Mouse (Mus musculus): ENCODE measurements around the gene Marcks. TPM values are rescaled to one million over a fixed set of nuclear protein-coding genes. Genes with fewer than 3 reads are reported as not detected.
A peak's percentile ranks its signal among the peaks of the same experiment; 100 is the strongest.

Gene Marcks
- polyA plus RNA-seq (2012; ENCODE audit: insufficient read depth, insufficient read length, low replicate concordance, missing spikeins), result 113 TPM in 1 of 2 replicates, not detected in the other

DNA sequence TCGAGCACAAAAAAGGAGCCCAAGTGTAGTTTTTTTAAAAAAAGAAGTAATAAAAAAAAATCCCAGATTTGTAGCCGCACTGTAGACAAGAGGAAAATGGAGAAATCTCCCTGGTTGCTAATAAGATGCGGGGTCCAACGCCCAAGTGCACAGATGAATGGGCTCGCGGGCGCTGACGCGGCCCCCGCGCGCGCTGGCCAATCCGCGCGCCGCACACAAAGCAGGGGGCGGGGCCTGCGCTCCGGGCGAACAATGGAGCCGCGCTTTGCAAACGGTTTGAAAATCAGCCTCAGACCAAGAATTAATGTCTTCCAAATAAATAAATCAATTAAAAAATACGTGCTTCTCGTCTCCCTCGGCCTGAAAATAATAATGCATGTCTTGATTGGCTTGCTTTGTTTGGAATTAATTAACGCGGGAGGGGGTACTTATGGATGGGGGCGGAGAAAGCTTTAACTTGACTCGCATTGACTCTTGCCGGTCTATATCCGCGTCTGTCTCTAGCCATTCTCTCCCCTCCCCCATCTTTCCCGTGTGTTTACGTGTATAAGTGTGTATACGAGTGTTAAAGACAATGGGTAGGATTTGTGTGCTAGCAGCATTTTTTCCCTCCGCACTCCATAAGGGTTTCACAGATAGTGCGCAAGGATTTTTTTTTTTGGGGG is at the start of gene Marcks:
Gene Marcks (minus strand): TSS at position 143 of the 665 bp plus-strand sequence.
- Histone ChIP-seq H3K27ac (ENCODE audit: insufficient read depth, low read depth, low read length) (peak within 1 kb of the TSS; percentile 97), H3K4me3 (ENCODE audit: insufficient read depth, low read depth, low read length) (peak within 1 kb of the TSS; percentile 79), H3K4me1 (ENCODE audit: control insufficient read depth, insufficient read depth, low read length) (no peaks in the 10 kb centered on the region)
- under 1% methylated on average over 39 of the region's 39 CpGs for WGBS
- TF ChIP-seq POLR2A (IDR thresholded peaks at IDR 0.05; ENCODE audit: insufficient read depth, low read depth, low read length) (peak; percentile 47; the same call in 1 of the 2 replicates), CTCF (IDR thresholded peaks at IDR 0.05; ENCODE audit: insufficient read depth, low read depth, low read length) (no peak)

DNA sequence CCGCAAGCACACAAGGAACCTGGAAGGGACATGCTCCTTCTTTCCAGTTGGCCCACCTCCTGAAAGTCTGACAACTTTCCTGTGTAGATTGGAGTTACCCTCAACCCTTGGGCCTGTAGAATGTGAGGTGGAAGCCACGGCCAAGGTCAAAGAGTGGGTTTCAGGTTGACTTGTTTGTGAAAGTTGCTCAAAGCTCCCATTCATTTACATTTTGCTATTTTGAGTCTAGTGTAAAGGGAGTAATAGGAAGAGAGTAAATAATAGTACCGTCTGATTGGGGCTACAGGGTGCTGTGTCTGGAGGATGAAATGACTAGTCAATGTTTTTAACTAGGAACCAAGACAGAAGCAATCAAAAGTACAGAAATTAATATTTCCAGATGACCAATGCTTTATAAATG is 38.4 kb upstream of the Marcks start:
- WGBS, result 96% methylated on average over 3 of the region's 3 CpGs

DNA sequence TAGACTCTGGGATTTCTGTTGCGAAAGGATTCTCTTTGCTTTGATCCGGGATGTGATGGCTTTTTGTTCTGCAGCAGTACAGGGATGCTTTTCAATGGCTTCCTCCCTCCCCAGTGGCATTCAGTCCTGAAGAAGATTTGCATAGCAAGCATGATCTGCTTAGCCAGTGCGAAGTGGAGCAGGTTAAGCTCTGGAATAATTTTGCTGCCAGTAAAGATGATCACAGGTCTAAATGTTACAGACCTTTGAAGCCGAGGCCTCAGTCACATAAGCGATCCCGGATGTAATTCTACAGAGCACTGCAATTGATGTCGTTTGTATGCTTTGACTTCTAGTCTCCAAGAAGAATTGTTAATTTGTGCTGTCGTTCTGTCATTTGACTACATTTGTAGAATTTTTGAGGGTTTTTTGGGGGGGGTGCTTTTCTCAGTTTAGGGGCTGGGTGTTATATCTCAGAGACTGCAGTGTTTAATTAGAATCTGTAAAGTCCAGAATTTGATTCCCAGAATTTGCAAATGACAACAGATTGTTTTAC is 33.8 kb upstream of the Marcks start:
- Histone ChIP-seq H3K4me1 (ENCODE audit: control insufficient read depth, insufficient read depth, low read length) (no peaks in the 10 kb centered on the region), H3K4me3 (ENCODE audit: insufficient read depth, low read depth, low read length) (no peak overlapping the region), H3K27ac (ENCODE audit: insufficient read depth, low read depth, low read length) (no peak overlapping the region)
- TF ChIP-seq CTCF (IDR thresholded peaks at IDR 0.05; ENCODE audit: insufficient read depth, low read depth, low read length) (no peak), POLR2A (IDR thresholded peaks at IDR 0.05; ENCODE audit: insufficient read depth, low read depth, low read length) (no peak)
- WGBS, result 65% methylated on average over 8 of the region's 8 CpGs

More for the DNA sequence above, 38.4 kb upstream of the Marcks start:
- H3K4me1 ChIP-seq (ENCODE audit: control insufficient read depth, insufficient read depth, low read length), result no peaks in the 10 kb centered on the region
- TF ChIP-seq CTCF (IDR thresholded peaks at IDR 0.05; ENCODE audit: insufficient read depth, low read depth, low read length), result no peak
- no peak for TF ChIP-seq POLR2A (IDR thresholded peaks at IDR 0.05; ENCODE audit: insufficient read depth, low read depth, low read length)
- H3K4me3 ChIP-seq (ENCODE audit: insufficient read depth, low read depth, low read length), result no peak overlapping the region
- H3K27ac ChIP-seq (ENCODE audit: insufficient read depth, low read depth, low read length), result no peak overlapping the region

DNA sequence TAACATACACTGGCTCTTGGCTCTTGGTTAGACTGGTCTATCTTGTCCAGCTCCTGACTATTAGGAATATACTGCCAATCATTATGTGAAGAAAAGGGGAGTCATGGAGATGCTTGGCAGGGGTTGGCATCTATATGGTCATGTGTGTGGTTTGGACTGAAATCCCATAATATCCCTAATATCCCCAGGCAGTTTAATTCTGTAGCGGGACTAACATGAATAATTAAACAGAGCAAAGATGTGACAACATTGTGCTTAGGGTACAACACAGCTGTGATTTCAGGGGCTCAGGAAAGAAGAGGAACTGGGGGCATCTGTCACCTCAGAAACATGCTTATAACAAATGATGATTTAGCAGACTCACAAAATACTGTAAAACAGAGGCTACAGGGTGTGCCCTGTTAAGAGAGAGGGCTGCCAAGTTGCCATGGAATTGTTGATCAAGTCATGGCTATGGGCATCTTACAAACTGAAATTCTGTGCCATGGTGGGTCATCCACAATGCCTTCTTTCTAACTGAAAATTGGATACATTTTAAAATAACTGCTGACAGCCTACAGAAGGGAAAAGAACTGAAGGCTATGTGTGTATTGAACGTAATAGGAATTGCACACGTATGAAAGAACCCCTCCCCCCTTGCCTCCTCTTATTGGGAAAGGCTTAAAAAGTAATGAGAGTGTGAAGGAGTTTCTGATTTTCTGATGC is 33.1 kb upstream of the Marcks start:
- H3K27ac ChIP-seq (ENCODE audit: insufficient read depth, low read depth, low read length), result no peak overlapping the region
- 55% methylated on average over 3 of the region's 3 CpGs for WGBS
- H3K4me3 ChIP-seq (ENCODE audit: insufficient read depth, low read depth, low read length), result no peak overlapping the region
- no peaks in the 10 kb centered on the region for H3K4me1 ChIP-seq (ENCODE audit: control insufficient read depth, insufficient read depth, low read length)
- no peak for TF ChIP-seq POLR2A (IDR thresholded peaks at IDR 0.05; ENCODE audit: insufficient read depth, low read depth, low read length)
- no peak for TF ChIP-seq CTCF (IDR thresholded peaks at IDR 0.05; ENCODE audit: insufficient read depth, low read depth, low read length)

DNA sequence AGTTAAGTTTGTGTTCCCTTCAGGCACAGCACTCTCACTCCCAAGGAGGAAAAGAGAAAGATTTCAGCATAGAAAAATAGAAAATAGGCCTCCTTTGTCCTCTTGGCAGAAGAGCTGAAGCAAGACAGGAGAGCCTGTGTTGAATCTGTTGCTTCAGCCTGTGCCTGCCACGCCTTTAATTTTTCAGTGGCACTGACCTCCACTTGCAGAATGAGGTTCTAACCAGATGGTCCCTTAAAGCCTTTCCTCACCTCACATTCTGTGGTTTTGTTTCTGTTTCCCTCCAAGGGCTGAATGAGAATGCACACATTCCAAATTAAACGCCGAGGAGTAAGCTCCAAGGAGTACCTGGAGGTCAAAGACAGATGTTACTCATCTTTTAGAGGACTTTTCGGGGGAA is 32.2 kb upstream of the Marcks start:
- Histone ChIP-seq H3K4me1 (ENCODE audit: control insufficient read depth, insufficient read depth, low read length) (no peaks in the 10 kb centered on the region), H3K4me3 (ENCODE audit: insufficient read depth, low read depth, low read length) (no peak overlapping the region), H3K27ac (ENCODE audit: insufficient read depth, low read depth, low read length) (no peak overlapping the region)
- 83% methylated on average over 4 of the region's 4 CpGs for WGBS
- no peak for TF ChIP-seq POLR2A (IDR thresholded peaks at IDR 0.05; ENCODE audit: insufficient read depth, low read depth, low read length)
- no peak for TF ChIP-seq CTCF (IDR thresholded peaks at IDR 0.05; ENCODE audit: insufficient read depth, low read depth, low read length)

DNA sequence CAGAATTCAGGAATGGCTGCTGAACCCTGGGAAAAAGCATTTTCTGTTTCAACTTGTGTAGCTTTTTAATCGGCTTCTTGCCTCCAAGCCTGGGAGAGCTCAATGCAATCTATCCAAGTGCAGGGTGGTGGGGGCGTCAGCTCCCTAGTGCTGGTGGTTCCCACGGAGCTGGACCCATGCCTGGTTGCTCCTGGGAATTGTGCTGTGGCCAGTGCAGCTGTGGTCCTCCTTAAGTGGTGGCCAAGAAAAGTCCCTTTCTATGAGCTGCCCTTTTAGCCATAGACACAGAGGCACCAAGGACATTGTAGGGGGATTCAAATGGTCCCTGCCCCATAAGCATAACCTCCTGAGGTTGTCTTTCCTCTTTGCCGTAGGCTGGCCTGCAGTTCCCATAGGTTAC is 31.7 kb upstream of the Marcks start:
- Histone ChIP-seq H3K4me1 (ENCODE audit: control insufficient read depth, insufficient read depth, low read length) (no peaks in the 10 kb centered on the region), H3K4me3 (ENCODE audit: insufficient read depth, low read depth, low read length) (no peak overlapping the region), H3K27ac (ENCODE audit: insufficient read depth, low read depth, low read length) (no peak overlapping the region)
- WGBS, result 58% methylated on average over 4 of the region's 4 CpGs
- TF ChIP-seq CTCF (IDR thresholded peaks at IDR 0.05; ENCODE audit: insufficient read depth, low read depth, low read length) (no peak), POLR2A (IDR thresholded peaks at IDR 0.05; ENCODE audit: insufficient read depth, low read depth, low read length) (no peak)

DNA sequence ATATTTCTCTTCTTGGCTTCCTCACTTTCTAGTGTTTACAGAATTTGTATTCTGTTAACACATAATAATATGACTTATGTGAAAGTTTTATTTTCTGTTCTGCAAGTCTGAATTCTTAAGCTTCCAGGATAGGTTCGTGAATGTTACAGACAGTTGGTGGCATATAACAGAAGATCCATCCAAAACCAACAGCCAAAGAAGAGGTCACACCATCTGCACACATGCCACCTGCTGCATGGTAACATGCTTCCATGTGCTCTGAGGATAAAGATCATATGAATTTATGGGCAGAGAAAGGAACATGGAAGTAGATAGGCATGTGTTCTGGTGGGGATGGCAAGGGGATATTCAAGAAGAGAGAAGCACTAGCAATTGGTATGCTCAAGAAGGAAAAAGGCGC is 28.8 kb upstream of the Marcks start:
- Histone ChIP-seq H3K27ac (ENCODE audit: insufficient read depth, low read depth, low read length) (no peak overlapping the region), H3K4me3 (ENCODE audit: insufficient read depth, low read depth, low read length) (no peak overlapping the region), H3K4me1 (ENCODE audit: control insufficient read depth, insufficient read depth, low read length) (no peaks in the 10 kb centered on the region)
- 96% methylated on average over 2 of the region's 2 CpGs for WGBS
- TF ChIP-seq CTCF (IDR thresholded peaks at IDR 0.05; ENCODE audit: insufficient read depth, low read depth, low read length) (no peak), POLR2A (IDR thresholded peaks at IDR 0.05; ENCODE audit: insufficient read depth, low read depth, low read length) (no peak)

DNA sequence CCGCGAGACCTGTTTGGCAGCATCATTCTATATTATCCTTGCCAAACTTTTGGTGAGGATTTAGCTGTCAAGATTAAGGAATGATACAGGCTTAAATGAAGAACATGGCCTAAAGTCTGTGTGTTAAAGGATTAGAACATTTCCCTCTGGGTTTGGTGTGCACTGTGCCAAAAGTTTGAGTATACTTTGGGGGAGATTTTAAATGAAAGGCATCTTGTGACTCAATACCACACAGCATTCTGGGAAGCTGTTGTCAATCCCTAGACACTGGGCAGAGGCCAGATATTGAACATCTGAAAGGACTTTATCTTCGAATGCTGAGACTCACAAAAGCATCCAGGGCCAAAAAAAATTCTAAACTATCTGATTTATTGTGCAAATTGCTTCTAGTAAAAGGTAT is 21.0 kb upstream of the Marcks start:
- no peaks in the 10 kb centered on the region for H3K4me1 ChIP-seq (ENCODE audit: control insufficient read depth, insufficient read depth, low read length)
- no peak overlapping the region for H3K4me3 ChIP-seq (ENCODE audit: insufficient read depth, low read depth, low read length)
- whole genome bisulfite sequencing, result 83% methylated on average over 3 of the region's 3 CpGs
- no peak overlapping the region for H3K27ac ChIP-seq (ENCODE audit: insufficient read depth, low read depth, low read length)
- TF ChIP-seq POLR2A (IDR thresholded peaks at IDR 0.05; ENCODE audit: insufficient read depth, low read depth, low read length), result no peak

DNA sequence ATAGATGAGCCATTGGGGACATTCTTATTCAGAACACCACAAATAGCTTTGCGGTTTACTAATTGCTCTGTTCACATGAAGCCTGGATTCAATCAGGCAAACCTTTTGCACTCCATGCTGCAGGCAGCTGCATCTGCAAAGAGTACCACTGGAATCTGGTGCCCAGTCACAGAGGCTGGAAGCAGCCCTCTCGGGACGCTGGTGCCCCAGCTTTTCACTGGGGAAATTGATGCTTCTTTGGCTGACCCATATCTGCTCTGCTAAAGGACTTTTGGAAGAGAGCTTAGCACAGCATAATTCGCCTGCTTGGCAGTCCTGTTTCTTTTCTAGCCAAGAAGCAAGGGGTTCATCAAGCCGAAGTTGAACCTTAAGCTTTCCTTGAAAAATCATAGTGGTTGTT is 18.4 kb upstream of the Marcks start:
- H3K4me1 ChIP-seq (ENCODE audit: control insufficient read depth, insufficient read depth, low read length), result no peaks in the 10 kb centered on the region
- 67% methylated on average over 5 of the region's 5 CpGs for WGBS
- no peak overlapping the region for H3K4me3 ChIP-seq (ENCODE audit: insufficient read depth, low read depth, low read length)
- H3K27ac ChIP-seq (ENCODE audit: insufficient read depth, low read depth, low read length), result no peak overlapping the region
- TF ChIP-seq POLR2A (IDR thresholded peaks at IDR 0.05; ENCODE audit: insufficient read depth, low read depth, low read length) (no peak), CTCF (IDR thresholded peaks at IDR 0.05; ENCODE audit: insufficient read depth, low read depth, low read length) (no peak)
